Mouse (Mus musculus) cerebellum, adult 8-10 months (tissue): ENCODE results near the gene Aqp11.

Experiments used
- DNase-seq: peaks from one replicate; pipeline ENCODE4 v3.0.0; 2022

The Aqp11 gene

DNA sequence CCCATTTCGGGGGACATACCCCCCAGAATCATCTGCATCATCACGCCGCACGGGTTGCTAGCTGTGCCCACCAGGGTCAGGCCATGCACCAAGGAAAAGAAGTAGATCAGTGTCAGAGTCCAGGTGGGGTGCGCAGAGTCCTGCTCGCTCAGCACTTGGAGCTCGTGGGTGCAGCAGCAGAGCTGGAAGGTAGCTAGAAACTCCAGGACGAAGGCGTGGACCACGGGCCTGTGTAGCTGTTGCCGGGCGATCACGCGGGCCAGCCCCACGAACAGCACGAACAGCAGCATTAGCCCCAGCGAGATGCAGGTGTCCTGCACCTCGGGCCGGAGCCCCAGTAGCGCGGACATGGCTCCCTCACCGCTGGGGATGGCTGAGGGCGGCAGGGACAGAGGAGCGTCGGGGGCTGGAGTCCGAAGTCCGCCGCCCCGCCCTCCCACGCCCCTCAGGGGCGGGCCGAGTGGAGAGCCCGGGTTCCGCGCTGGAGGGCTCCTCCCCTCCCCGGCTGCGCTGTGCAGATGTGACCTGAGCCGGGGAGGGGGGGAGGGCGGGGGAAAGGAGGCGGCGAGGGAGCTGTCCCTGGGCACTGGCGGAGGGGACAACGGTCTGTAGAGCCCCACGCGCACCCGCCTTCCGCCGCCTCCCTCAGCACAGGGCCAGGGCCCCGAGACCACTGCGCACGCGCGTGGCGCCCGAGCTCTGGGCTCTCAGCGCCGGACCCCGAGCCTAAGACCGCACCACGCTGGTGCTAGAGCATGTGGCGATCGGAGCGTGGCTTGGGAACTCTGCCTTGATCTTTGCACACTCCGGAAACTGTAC, at the start of gene Aqp11:
Gene Aqp11, minus strand, starts transcription at position 652 of the 819 bp plus-strand sequence.
- peak; percentile 76 for DNase-seq

DNA sequence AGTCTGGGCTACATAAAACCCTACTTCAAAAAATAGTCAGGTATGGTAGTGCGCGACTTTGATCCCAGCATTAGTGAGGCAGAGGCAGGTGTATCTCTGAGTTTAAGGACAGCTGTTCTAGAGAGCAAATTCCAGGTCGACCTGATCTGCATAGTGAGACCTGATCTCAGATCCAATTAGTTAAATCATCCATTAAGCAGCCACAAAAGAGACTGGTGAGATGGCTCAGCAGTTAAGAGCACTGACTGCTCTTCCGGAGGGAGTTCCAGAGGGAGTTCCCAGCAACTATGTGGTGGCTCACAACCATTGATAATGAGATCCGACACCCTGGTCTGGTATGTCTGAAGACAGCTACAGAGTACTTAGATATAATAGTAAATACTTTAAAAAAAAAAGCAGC, 45.4 kb upstream of the Aqp11 start:
- no peak for DNase-seq

DNA sequence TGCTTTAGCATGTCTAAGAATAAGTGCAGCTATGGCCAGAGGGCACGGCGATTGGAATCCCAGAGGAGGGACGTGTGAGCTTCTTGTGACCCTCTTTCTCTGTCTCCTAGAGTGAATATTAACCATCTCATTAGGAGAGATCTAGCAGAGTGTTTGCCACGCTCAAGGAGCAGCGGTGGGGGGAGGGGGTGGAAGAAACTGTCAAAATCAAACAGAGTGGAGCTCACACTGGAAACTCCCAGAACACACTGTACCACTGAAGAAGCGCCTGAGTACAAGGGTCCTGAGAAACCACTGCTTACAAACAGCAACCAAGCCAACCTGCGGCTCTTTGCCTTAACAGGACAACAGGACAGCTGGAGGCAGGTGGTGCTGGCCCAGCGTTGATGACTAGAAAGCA, 43.4 kb upstream of the Aqp11 start:
- no peak for DNase-seq

DNA sequence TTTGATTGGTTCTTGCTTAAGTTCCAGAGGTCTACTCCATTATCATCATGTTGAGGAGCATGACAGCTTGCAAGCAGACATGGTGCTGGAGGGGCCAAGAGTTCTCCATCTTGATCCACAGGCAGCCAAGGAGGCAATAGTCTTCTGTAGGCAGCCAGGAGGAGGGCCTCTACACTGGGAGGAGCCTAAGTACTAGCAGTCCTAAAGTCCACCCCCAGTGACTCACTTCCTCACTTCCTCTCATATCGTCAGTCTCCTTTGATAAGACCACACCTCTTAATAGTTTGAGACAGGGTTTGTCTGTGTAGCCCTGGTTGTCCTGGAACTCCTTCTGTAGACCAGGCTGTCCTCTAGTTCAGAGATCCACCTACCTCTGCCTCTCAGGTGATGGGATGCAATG, 42.7 kb upstream of the Aqp11 start:
- no peak for DNase-seq

DNA sequence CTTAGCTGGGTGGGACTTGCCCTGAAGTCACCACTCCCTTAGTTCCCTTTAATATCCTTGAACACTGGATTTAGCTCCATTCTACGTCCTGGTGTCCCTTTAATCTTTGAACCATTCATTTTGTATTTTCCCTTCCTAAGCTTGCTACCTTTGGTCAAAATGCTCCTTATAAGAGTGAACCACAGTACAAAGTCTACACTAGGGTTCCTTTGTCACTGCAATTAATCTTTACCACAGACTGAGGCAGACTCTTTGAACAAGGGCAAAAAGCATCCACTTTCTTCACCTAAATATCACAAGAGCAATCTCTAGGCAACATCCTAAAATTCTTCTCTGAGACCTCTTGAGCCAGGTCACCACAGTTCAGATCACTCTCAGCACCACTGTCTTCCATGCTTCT, 42.1 kb upstream of the Aqp11 start:
- no peak for DNase-seq

DNA sequence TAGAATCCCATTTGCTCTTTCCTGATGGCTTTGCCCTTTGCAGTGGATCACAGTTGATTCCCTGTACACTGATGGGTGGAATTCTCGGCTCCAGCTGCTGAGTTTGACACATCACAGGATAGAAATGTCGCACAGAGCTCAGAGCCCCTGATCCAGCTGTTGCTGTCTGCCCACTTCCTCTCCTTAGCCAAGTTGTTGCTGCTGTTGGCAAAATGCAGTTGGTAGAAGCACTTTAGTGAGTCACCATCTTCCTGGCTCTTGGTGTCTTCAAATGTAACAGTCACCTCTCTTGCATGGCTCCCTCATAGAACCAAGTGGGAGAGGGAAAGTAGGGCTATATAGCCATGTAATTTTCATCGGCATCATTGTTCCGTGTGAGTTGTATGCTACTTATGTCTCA, 39.1 kb upstream of the Aqp11 start:
- DNase-seq = no peak

DNA sequence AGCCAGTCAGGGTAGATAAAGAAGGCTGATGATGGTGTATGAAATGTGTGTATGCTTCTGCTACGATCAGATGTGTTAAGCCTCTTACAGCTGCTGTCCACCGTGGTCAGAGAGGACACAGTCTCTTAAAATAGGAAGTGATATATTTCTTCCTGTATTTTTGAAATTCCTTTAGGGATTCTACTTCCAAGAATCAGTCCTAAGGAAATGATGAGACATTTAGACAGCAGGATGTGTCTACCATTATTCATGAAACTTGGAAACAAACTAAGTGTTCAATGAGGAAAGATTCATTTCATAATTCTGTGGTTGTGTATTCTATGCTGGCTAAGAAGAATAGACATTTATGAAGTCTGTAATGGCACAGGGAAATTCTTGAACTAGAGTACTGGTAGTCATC, 37.8 kb upstream of the Aqp11 start:
- no peak for DNase-seq

DNA sequence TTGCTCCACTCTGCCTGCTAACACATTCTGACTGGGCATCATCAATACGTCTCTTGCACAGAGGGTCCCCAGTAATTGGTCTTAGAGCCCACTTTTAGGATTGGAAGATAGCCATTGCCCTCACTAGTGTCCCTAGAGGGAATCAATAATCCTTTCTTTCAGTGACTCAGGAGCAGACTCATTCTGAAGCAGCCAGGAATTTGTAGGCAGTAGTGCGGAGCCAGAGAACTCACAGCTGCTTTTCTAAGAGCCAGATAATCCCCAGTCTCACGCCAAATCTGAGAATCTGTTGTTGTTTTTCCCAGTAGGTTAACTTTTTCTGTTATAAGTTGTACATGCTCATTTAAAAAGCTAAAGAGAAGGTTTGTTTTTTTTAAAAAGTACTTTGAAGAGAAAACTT, 37.3 kb upstream of the Aqp11 start:
- no peak for DNase-seq

DNA sequence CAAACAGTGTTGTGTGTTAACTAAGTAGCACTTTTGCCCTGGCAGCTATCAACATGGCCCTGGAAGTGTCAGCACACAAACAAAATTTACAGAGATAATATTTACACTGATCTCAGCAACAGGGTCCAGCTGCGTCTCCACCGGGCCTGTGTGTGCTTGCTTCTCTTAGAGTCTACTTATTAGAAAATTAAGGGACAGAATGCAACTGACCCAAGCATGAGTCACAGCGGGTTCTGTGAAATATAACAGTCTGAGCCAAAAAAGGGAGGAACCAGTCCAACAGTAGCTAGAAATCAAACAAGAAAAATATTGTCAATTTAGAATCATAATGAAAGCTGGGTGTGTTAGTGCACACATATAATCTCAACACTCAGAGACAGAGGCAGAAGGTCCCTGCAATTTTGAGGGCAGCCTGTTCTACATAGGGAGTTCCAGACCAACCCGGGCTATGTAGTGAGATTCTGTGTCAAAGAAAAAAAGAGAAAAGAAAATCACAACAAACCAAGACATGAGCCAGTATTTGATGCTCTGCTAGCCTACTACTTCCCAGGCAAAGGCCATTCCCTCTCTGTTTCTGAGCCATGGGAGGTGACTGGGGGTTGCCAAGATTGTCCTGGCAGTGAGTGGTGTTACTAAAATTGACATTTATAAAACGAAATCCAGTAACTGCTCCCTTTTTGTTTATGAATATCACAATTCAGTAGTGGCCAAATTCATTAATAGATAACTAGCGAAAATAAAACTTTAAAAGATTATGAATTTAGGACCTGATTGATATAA, 32.9 kb upstream of the Aqp11 start:
- DNase-seq = peak; percentile 22

DNA sequence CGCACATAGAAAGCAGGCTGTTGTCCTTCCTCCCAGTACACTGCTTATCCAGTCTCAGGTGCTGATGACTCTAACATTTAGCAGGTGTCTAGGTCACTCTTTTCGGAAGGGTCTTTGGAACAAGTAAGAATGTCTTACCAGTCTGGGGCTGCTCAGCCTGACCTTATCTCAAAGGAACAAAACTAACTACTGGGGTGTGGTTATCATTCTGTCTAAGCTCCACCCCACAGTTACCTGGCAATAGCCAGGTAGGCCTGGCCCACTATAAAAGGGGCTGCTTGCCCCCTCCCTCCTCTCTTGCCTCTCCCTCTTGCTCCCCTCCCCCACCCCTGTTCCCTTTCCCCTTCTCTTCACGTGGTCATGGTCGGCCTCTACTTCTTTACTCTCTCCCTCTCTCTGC, 30.9 kb upstream of the Aqp11 start:
- DNase-seq = no peak

DNA sequence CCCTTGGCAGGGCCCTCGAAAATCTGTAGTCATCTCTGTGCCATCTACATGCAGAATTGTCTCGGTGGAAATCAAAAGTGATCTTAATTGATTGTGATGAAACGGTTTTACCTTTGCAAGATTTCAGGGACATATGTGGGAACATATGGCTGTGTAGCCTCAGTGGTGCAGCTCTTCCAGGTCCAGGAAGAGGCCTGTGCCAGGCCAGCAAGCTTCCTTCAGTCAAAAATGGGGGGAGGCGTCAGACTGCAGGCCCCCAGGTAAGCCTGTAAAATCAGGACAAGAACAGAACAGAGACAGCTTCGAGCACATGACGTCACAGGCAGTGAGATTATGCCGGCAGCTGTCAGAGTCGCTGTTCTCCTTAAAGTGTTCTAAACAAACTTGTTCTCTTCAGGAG, 29.8 kb upstream of the Aqp11 start:
- DNase-seq = peak; percentile 39

DNA sequence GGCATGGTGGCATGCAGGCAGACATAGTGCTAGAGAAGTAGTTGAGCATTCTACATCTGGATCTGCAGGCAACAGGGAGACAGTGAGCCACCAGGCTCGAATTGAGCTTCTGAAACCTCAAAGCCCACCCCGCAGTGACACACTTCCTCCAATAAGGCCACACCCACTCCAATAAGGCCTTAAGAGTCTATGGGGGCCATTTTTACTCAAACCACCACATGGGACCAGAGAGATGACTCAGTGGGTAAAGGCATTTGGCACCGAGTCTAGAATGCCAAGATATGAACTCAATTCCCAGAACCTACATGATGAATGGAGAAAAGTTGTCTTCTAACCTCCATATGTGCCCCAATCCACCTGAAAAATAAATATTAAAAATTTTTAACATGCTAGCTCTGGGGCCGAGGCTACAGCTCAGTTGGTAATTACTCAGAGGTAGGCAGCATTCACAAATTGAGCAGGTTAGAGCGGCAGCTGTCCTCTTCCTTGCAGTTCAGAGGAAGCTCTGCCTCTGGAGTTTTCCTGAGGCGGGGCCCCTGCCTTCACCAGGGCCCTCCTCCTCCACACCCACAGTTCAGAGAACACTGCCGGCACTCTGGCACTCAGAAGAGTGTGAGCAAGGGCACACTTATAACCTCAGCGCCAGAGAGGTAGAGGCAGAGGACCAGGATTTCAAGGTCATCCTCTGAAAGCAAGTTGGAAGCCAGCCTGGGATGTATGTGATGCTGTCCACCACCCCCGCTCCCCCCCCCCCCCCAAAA, 28.5 kb upstream of the Aqp11 start:
- no peak for DNase-seq

DNA sequence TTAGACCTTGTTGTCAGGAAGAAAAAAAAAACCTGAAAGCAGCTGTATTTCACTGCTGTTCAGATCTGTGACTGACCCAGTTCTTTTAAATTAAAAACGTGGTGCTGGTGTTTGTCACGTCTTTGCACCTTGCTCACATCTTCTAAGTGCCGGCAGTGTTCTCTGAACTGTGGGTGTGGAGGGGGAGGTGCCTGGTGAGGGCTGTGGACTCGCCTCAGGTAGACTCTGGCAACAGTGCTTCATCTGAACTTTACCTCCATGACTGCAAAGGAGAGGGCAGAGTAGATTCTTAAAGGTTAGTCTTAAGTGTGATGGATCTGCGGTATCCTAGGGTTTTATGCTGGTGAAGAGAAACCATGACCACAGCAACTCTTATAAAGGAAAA, 27.9 kb upstream of the Aqp11 start:
- no peak for DNase-seq

DNA sequence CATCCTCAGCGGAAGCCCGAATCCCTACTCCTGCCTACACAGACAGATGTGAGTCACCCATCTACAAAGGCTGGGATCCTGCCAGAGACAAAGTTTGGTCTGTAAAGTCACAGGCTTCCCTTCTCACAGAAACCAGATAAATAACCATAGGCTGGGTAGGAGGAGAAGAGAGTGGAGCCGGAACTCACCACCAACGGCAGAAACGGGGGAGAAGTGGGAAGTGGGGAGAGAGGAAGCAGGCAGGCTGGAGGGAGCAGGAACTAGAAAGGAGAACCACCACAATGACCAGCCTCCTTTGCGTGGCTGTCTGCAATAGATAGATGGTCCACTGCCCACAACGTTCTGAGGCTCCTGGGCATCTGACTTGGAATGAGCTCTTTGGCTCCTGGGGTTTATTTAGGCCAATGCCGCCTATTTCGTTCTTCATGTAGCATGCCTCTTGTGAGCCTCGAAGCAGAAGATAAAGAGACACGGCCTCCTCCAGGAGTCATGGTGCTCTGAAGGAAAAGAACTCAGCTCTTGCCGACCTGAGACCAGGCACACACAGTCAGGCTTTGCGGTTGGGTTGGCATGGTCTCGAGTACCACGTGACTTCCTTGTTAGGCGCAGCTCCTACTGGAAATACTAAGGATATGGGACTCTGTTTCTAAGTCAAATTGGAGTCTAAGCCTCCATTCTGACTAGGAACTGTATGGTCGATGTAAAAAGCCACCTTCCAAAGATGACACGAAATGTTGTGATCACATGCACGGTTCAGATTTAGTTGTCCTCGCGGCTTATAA, 27.3 kb upstream of the Aqp11 start:
- no peak for DNase-seq

DNA sequence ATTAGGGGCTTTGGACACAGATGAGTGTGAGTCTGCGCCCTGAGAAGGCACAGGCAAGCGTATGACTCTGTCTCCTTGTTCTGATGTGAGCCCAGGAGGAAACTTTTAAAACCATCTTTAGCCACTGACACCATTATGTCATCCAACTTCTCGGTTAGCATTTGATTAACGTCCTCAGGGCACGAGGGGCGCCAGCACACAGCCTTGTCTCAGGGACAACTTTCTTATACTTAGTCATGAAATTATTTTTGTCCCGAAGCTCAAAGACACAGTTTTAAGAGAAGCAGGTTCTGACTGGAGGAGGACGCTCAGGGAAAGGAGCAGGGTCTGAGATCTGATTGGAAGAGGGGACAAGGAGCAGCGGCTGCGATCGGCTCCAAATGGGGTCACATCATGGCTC, 26.5 kb upstream of the Aqp11 start:
- no peak for DNase-seq

DNA sequence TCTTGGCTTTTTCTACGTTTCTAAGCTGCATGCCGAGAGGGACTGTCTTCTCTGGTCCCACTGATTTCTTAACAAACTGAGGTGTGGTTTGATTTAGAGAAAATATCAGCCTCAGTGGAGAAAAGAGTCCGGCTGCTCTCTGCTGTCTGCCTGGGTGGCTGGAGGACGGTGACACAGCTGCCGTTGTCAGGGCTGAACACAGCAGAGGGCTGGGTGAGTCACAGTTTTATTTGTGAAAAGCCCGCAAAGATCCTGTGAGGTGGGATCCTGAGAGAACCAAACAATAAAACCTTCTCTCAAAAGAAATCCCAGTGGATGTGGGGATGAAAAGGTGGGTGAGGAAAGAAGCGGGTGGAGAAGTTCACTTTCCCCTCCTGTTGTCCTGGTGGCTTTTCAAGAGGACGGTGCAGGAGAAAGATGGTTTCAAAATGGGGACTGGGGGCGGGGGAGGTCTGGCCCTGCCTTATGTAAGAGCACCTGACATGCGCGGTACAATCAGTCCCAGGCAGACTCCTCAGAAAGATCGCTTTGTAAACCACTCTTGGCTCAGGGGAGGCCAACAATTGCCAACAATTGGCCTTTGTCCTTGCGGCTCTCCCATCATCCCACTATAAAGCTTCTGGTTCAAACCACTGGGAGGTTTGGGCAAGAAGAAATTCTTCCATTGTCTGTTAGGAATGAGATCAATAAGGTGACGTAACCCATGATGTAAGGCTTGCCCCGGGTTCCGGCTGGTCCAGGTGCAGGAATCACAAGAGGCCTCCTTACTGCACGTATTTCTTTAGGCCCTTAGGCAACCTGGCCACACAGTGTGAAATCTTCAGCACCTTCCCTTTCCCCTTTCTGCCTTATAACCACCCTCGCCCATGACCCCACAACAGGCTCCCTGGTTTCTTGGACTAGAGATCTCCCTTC, 19.1 kb upstream of the Aqp11 start:
- peak; percentile 21 for DNase-seq

DNA sequence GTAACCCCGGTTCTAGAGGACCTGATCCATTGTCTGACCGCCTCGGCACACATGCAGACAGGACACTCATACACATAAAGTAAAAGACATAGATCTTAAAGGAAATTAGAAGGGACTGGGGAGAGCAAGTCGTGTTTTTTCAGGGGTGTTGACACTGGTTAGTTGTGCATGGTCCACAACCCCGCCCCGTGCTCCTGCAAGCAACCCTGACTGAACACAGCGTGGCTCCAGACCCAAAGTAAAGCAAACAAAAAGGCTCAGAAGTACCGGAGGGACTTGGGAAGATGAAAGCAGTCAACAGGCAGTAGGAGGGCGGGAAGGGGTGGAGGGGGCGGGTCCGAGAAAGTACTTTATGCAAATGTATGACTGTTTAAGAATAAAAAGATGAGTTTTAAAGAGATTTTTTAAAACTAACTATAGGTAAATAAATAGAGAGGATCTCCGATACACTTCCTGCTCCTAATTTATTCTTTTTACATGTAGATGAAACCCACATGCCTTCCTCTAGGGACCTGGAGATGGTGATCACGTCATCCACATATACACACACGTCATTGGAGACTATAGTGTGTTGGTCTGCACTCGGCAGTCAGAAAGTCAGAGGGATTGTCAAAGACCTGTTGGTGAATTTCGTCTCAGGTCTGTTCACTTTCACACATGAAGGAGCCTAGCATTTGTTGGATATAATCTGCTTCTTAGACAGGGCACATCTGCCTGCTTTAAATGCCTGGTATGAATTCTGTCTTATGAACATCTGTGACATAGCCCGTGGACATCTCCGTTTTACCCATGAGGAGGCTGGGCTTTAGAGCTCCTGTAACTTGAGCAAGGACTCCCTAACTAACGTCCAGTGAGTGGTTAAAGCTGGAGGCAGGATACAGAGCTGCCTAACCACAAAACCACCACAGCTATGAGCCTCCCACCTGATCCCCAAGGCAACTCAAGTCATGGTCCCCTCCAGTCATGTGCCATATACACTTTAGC, 11.4 kb upstream of the Aqp11 start:
- DNase-seq = no peak

DNA sequence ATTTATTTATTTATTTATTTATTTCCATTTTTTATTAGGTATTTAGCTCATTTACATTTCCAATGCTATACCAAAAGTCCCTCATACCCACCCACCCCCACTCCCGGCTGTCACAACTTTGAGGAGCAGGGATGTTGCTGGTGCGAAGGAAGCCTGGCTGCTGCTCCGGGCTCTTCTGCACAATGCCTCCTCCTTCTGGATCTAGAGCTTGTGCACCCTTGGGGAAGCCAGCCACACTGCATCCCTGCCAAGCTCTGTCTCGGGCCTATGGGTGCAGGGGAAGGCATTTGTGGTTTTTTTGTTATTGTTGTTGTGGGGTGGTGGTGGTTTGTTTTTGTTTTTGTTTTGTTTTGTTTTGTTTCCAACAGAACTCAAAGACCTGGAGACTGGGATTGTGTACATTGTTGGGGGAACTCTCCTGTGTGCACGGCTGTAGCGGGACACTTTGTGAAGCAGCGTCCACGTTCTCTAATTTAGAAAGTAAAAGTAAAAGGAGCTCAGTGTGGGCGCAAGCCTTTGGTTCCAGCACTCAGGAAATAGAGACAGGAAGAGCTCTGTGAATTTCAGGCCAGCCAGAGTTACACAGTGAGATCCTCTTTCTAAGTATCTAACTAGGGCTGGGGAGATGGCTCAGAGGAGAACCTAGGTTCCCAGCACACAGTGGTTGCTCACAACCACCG, 10.6 kb upstream of the Aqp11 start:
- DNase-seq = no peak

DNA sequence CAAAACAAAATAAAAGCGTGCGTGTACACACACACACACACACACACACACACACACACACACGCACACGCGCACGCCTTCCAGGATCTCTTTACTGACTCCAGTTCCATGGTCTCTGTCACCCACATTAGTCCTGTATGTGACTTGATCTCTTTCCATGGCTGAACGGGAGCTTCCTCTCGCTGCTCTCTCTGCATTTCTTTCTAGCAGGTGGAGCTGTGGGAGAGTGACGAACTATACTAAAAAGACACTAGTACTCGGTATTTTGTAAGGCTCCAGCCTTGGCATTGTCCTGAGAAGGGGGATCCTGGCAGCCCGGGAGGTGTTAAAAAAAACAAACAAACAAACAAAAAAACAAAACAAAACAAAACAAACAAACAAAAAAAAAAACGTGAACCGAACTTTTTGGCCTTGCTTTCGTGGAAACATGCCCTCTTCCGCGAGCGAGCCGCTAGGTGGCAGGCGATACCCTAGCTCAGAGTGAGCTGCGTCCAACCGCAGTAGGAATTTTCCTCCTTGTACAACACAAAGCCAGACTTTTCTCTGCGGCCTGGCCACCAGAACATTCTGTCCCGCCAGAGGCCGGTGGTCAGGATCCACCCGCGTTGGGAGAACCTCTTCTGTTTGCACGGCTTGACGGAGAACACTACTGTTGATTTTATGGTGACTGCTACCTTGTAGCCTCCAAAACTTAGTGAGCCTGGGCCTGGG, 9.9 kb upstream of the Aqp11 start:
- peak; percentile 82 for DNase-seq
